Mouse (Mus musculus): Measurements from ENCODE around the gene Prdm2.
A peak's percentile ranks its signal among the peaks of the same experiment; 100 is the strongest.

DNA sequence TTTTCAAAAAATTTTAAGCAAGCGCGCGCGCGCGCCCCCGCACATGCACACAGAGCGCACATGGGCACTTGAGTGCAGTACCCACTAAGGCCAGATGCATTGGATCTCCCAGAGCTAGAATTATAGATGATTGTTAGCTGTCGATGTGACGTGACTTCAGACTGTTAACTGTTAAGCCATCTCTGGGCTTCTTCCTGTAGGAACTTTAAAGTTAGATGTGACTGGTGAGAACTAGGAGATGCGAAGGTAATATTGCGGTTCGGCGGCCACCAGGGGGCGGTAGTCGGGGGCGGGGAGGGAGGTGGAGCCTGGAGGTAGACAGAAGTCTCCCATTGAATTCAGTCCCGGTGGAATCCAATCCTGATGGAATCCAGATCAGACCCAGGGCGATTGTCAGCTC, 45.7 kb upstream of the Prdm2 start:
- no peak for TF ChIP-seq POLR2A (IDR thresholded peaks at IDR 0.05; ENCODE audit: borderline replicate concordance, low read depth, low read length)
- TF ChIP-seq CTCF (IDR thresholded peaks at IDR 0.05; ENCODE audit: low read depth, low read length) = peak; percentile 83
